Mouse (Mus musculus): ENCODE measurements around the gene Pla2g16. TPM values are rescaled to one million over a fixed set of nuclear protein-coding genes. Genes with fewer than 3 reads are reported as not detected.

Gene Pla2g16
- polyA plus RNA-seq, 1 experiment from 2014 or later = 5.5 TPM

DNA sequence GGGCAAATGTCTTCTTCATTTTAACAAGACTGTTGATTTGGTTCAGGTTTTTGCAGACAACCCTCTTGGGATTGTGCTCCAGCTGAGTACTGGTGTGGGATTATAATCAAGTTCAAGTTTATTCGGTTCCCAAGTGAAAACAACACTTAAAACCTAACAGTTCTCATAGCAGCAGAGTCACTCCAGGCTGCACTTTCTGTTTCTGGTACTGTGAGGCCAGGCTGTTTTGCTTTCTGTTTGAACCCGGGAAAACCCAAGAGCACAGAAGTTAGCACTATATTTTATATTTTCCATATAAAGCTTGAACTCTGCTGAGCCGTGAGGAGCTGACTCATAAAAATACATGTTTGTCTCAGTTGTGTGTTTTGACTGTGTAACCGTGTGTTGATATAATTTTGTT is 1.4 kb downstream of the Pla2g16 start:
- peak overlapping the region; percentile 62 for H3K4me2 ChIP-seq (ENCODE audit: low read length)
- no peaks in the 10 kb centered on the region for H3K27me3 ChIP-seq (replicated peaks; ENCODE audit: control insufficient read depth, insufficient read depth, low read length)
- 83% methylated on average over 4 of the region's 4 CpGs for WGBS
- peaks cover 10% of the 10 kb centered on the region for H3K4me1 ChIP-seq (ENCODE audit: control insufficient read depth, insufficient read depth, low read length)
- no peaks in the 10 kb centered on the region for H3K36me3 ChIP-seq (ENCODE audit: control insufficient read depth, insufficient read depth, low read length)
- no peaks in the 10 kb centered on the region for H3K9me3 ChIP-seq (replicated peaks; ENCODE audit: control insufficient read depth, low read length)
- no peak for ATAC-seq
- no peak overlapping the region for H3K4me3 ChIP-seq (ENCODE audit: low read depth, low read length)
- no peak for DNase-seq (ENCODE audit: low spot score)
- no peak overlapping the region for H3K27ac ChIP-seq (ENCODE audit: low read depth, low read length)
- no peak overlapping the region for H3K9ac ChIP-seq (ENCODE audit: low read length)

DNA sequence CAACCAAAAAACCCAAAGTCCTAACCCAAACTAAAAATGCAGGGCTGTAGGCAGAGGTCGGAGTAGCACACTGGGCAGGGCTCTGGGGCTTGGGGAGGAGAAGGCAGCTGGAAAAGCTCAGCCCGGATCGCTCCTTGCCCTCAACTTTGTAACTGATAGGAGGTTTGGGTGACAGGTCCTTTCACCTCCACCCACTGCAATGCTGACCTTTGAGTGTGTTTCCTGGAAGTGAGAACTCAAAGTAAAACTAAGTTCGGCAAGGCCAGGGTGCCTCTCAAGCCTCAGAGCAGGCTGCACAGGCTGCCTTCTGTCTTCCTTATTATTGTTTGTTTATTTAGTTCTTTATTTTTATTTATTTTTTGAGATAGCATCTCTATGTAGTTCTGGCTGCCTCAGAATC is 2.7 kb downstream of the Pla2g16 start:
- Histone ChIP-seq H3K27ac (ENCODE audit: low read depth, low read length) (no peak overlapping the region), H3K4me1 (ENCODE audit: control insufficient read depth, insufficient read depth, low read length) (peaks cover 10% of the 10 kb centered on the region), H3K4me2 (ENCODE audit: low read length) (no peak overlapping the region), H3K4me3 (ENCODE audit: low read depth, low read length) (no peak overlapping the region), H3K27me3 (replicated peaks; ENCODE audit: control insufficient read depth, insufficient read depth, low read length) (no peaks in the 10 kb centered on the region), H3K9ac (ENCODE audit: low read length) (no peak overlapping the region), H3K9me3 (replicated peaks; ENCODE audit: control insufficient read depth, low read length) (no peaks in the 10 kb centered on the region), H3K36me3 (ENCODE audit: control insufficient read depth, insufficient read depth, low read length) (no peaks in the 10 kb centered on the region)
- DNase-seq (ENCODE audit: low spot score) = no peak
- 89% methylated on average over 4 of the region's 4 CpGs for WGBS
- no peak for ATAC-seq

DNA sequence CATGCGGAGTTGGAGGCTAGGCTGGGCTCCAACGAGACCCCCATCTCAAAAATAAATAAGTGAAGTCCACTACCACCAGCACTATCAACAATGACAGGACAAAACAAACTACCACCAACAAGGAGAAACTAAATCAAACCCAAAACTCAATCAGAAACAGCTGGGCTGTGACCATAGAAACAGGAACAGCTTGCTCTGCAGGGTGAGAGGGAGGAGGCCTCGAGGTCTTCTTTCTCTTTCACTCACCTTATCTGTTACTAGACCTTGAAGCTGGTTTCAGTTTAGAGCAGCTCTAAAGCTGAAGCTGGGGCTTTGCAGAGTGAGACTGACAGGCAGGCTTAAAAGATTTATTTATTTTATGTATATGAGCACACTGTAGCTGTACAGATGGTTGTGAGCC is 4.2 kb downstream of the Pla2g16 start:
- WGBS = 86% methylated on average over 3 of the region's 3 CpGs
- Histone ChIP-seq H3K4me2 (ENCODE audit: low read length) (no peak overlapping the region), H3K9me3 (replicated peaks; ENCODE audit: control insufficient read depth, low read length) (no peaks in the 10 kb centered on the region), H3K27me3 (replicated peaks; ENCODE audit: control insufficient read depth, insufficient read depth, low read length) (no peaks in the 10 kb centered on the region), H3K4me1 (ENCODE audit: control insufficient read depth, insufficient read depth, low read length) (peaks cover 10% of the 10 kb centered on the region), H3K9ac (ENCODE audit: low read length) (no peak overlapping the region), H3K27ac (ENCODE audit: low read depth, low read length) (no peak overlapping the region), H3K4me3 (ENCODE audit: low read depth, low read length) (no peak overlapping the region), H3K36me3 (ENCODE audit: control insufficient read depth, insufficient read depth, low read length) (no peaks in the 10 kb centered on the region)
- ATAC-seq (no peak), DNase-seq (ENCODE audit: low spot score) (no peak)

DNA sequence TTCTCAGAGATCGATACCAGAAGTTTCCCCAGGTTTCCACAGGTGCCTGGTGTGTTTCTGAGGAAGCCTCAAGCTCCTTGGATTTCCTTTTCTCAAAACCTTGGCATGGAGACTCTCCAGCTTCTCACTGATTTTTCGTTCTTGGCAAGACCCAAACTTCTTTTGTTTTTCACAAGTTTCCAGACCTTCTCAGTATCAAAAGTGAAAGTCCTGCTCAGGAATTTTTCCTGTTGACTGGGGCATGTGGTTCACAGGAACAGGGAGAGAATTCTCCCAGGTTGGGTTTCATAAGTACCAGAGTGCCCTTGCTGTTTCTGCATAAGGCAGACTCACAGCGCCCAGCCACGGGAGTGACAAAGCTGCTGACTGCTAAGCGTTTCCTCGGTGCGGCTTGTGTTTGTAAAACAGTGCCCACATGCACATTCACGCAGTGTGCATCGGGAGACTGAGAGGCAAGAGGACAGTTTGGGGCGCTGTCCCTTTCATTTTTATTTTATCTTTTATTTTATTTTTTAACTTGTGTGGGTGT is 5.4 kb downstream of the Pla2g16 start:
- no peaks in the 10 kb centered on the region for H3K9me3 ChIP-seq (replicated peaks; ENCODE audit: control insufficient read depth, low read length)
- H3K9ac ChIP-seq (ENCODE audit: low read length) = no peak overlapping the region
- ATAC-seq = no peak
- H3K4me1 ChIP-seq (ENCODE audit: control insufficient read depth, insufficient read depth, low read length) = peaks cover 5% of the 10 kb centered on the region
- no peak overlapping the region for H3K27ac ChIP-seq (ENCODE audit: low read depth, low read length)
- no peaks in the 10 kb centered on the region for H3K27me3 ChIP-seq (replicated peaks; ENCODE audit: control insufficient read depth, insufficient read depth, low read length)
- no peak overlapping the region for H3K4me2 ChIP-seq (ENCODE audit: low read length)
- DNase-seq (ENCODE audit: low spot score) = no peak
- WGBS = 79% methylated on average over 10 of the region's 10 CpGs
- H3K4me3 ChIP-seq (ENCODE audit: low read depth, low read length) = no peak overlapping the region
- H3K36me3 ChIP-seq (ENCODE audit: control insufficient read depth, insufficient read depth, low read length) = no peaks in the 10 kb centered on the region

DNA sequence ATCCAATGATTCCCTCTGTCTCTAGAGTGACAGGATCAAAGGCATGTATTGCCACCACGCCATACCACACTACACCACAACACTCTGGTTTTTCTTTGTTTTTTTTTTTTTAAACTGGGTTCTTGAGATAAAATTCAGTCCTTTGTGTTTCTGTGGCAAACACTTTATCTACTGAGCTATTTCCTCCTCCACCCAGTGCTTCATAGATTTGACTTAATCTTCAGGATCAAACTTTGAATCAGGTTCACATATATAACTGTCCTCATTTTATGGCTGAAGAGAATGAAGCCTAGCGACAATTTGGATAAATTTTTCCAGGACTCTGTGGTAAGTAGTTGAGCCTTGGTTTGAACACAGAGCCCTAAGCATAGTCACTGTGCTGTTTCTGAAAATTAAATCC is 6.4 kb downstream of the Pla2g16 start:
- Histone ChIP-seq H3K4me2 (ENCODE audit: low read length) (no peak overlapping the region), H3K9ac (ENCODE audit: low read length) (no peak overlapping the region), H3K9me3 (replicated peaks; ENCODE audit: control insufficient read depth, low read length) (no peaks in the 10 kb centered on the region), H3K4me3 (ENCODE audit: low read depth, low read length) (no peak overlapping the region), H3K4me1 (ENCODE audit: control insufficient read depth, insufficient read depth, low read length) (no peaks in the 10 kb centered on the region), H3K36me3 (ENCODE audit: control insufficient read depth, insufficient read depth, low read length) (no peaks in the 10 kb centered on the region), H3K27ac (ENCODE audit: low read depth, low read length) (no peak overlapping the region), H3K27me3 (replicated peaks; ENCODE audit: control insufficient read depth, insufficient read depth, low read length) (no peaks in the 10 kb centered on the region)
- WGBS = 93% methylated on average over 2 of the region's 2 CpGs
- DNase-seq (ENCODE audit: low spot score) (no peak), ATAC-seq (no peak)

DNA sequence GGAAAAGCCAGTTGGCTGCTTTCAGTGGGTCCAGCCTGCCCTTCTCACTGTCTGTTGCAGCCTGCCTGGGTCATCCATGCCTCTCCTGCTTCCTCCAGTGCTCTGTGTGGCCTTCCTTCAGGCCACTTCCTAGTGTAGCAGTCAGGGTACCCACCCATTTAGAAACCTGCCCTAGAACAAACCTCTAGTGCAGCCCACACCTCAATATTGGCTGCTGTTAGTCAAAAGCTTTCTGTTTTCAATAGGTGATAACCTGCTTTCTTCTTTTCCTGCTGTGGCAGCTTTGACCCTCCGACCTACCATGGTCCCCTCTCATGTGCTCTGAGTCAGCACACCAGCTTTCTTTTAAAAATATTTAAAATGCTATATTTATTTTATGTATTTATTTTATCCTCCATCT is 7.2 kb downstream of the Pla2g16 start:
- no peaks in the 10 kb centered on the region for H3K27me3 ChIP-seq (replicated peaks; ENCODE audit: control insufficient read depth, insufficient read depth, low read length)
- DNase-seq (ENCODE audit: low spot score) (no peak), ATAC-seq (no peak)
- no peak overlapping the region for H3K9ac ChIP-seq (ENCODE audit: low read length)
- H3K4me3 ChIP-seq (ENCODE audit: low read depth, low read length) = no peak overlapping the region
- no peaks in the 10 kb centered on the region for H3K4me1 ChIP-seq (ENCODE audit: control insufficient read depth, insufficient read depth, low read length)
- no peak overlapping the region for H3K27ac ChIP-seq (ENCODE audit: low read depth, low read length)
- no peaks in the 10 kb centered on the region for H3K36me3 ChIP-seq (ENCODE audit: control insufficient read depth, insufficient read depth, low read length)
- WGBS = 100% methylated on average over 1 of the region's 1 CpGs
- no peak overlapping the region for H3K4me2 ChIP-seq (ENCODE audit: low read length)
- no peaks in the 10 kb centered on the region for H3K9me3 ChIP-seq (replicated peaks; ENCODE audit: control insufficient read depth, low read length)

DNA sequence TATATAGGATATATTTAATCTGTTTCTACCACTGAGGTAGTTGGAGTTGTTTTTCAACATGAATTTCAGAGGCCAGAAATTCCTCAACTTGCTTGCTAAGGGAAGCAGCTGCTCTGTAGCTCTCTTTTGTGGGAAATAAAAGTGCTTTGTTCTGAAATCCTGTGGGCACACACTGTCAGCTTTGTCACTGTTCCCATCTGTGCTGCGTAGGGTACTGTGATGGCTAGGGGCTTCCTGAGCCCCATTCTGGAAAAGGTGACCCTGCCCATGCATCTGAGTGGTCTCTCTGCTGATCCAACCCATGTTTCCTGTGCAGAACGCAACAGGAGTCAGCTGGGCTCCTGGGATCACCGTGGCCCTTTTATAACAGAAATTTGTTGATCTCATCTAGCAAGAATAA is 9.6 kb downstream of the Pla2g16 start:
- H3K4me2 ChIP-seq (ENCODE audit: low read length) = no peak overlapping the region
- 64% methylated on average over 3 of the region's 3 CpGs for WGBS
- H3K4me1 ChIP-seq (ENCODE audit: control insufficient read depth, insufficient read depth, low read length) = no peaks in the 10 kb centered on the region
- H3K36me3 ChIP-seq (ENCODE audit: control insufficient read depth, insufficient read depth, low read length) = no peaks in the 10 kb centered on the region
- no peak for DNase-seq (ENCODE audit: low spot score)
- H3K9ac ChIP-seq (ENCODE audit: low read length) = no peak overlapping the region
- H3K27ac ChIP-seq (ENCODE audit: low read depth, low read length) = no peak overlapping the region
- no peak overlapping the region for H3K4me3 ChIP-seq (ENCODE audit: low read depth, low read length)
- H3K27me3 ChIP-seq (replicated peaks; ENCODE audit: control insufficient read depth, insufficient read depth, low read length) = no peaks in the 10 kb centered on the region
- H3K9me3 ChIP-seq (replicated peaks; ENCODE audit: control insufficient read depth, low read length) = no peaks in the 10 kb centered on the region
- ATAC-seq = no peak

DNA sequence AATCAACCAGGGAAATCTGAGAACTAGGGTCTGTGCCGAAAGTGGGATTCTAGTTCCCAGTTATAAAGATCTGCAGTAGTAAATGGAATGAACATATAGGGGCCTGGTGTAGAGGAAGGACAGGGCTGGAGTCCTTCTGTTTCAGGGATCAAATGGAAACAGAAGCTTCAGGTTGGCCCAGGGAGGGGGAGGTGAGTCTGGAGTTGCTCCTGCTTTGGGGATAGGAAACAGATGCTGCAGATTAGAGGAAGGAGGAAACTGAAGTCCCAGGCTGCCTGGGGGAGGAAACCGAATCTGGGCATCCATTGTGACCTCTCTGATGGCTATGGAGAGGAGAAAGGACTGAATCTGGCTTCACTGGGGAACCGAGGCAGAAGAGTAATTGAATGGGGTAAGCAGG is 11.1 kb downstream of the Pla2g16 start:
- Histone ChIP-seq H3K4me2 (ENCODE audit: low read length) (no peak overlapping the region), H3K27me3 (replicated peaks; ENCODE audit: control insufficient read depth, insufficient read depth, low read length) (no peaks in the 10 kb centered on the region), H3K9ac (ENCODE audit: low read length) (no peak overlapping the region), H3K36me3 (ENCODE audit: control insufficient read depth, insufficient read depth, low read length) (no peaks in the 10 kb centered on the region), H3K9me3 (replicated peaks; ENCODE audit: control insufficient read depth, low read length) (no peaks in the 10 kb centered on the region), H3K27ac (ENCODE audit: low read depth, low read length) (no peak overlapping the region), H3K4me3 (ENCODE audit: low read depth, low read length) (no peak overlapping the region), H3K4me1 (ENCODE audit: control insufficient read depth, insufficient read depth, low read length) (no peaks in the 10 kb centered on the region)
- WGBS = 65% methylated on average over 3 of the region's 3 CpGs
- ATAC-seq = no peak
- no peak for DNase-seq (ENCODE audit: low spot score)

DNA sequence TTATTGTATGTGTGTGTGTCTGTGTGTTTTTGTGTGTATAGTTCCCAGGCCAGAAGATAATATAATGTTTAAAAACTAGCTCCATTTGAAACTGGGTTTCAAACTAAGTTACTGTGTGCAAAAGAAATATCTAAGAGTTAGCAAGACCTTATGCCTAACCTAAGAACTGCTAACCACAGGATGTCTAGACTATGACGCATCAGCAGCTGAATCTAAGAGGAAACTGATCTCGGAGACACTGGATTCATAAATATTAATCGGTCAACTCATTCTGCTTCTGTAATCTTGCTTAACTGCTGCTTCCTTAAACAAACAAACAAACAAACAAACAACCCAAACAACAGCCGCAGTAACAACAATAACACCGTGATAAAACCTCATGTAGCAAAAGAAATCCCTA is 12.4 kb downstream of the Pla2g16 start:
- WGBS = 90% methylated on average over 5 of the region's 5 CpGs
- Histone ChIP-seq H3K27ac (ENCODE audit: low read depth, low read length) (no peak overlapping the region), H3K4me1 (ENCODE audit: control insufficient read depth, insufficient read depth, low read length) (no peaks in the 10 kb centered on the region), H3K4me2 (ENCODE audit: low read length) (no peak overlapping the region), H3K27me3 (replicated peaks; ENCODE audit: control insufficient read depth, insufficient read depth, low read length) (no peaks in the 10 kb centered on the region), H3K36me3 (ENCODE audit: control insufficient read depth, insufficient read depth, low read length) (no peaks in the 10 kb centered on the region), H3K4me3 (ENCODE audit: low read depth, low read length) (no peak overlapping the region), H3K9me3 (replicated peaks; ENCODE audit: control insufficient read depth, low read length) (no peaks in the 10 kb centered on the region), H3K9ac (ENCODE audit: low read length) (no peak overlapping the region)
- DNase-seq (ENCODE audit: low spot score) = no peak
- ATAC-seq = no peak

Measured in forebrain, embryonic 14.5 days (tissue).